Mouse (Mus musculus) liver, embryonic 12.5 days (tissue): ENCODE measurements around the gene Spindoc. TPM values are rescaled to one million over a fixed set of nuclear protein-coding genes. Genes with fewer than 3 reads are reported as not detected.

Source experiments
- ATAC-seq: fragments of 200-750 bp; cut with Nextera tagmentation; 2 replicates; pipeline ENCODE4 v1.8.0; 2017; ENCODE audit warnings: moderate number of reproducible peaks, mild to moderate bottlenecking, moderate library complexity
- H3K27ac ChIP-seq: fragments of 300-500 bp; sonication (generic); 2 replicates; pipeline ENCODE4 v1.5.1; 2016; ENCODE audit warnings: mild to moderate bottlenecking
- H3K27me3 ChIP-seq: fragments of 300-500 bp; sonication (generic); replicated peaks from 2 replicates; pipeline ENCODE4 v1.6.1; 2016; ENCODE audit warnings: mild to moderate bottlenecking, moderate library complexity
- H3K36me3 ChIP-seq: fragments of 300-500 bp; sonication (generic); 2 replicates; pipeline ENCODE4 v1.6.1; 2016; ENCODE audit warnings: mild to moderate bottlenecking, moderate library complexity
- H3K4me1 ChIP-seq: fragments of 300-500 bp; sonication (generic); 2 replicates; pipeline ENCODE4 v1.6.1; 2016
- H3K4me2 ChIP-seq: fragments of 300-500 bp; sonication (generic); 2 replicates; pipeline ENCODE4 v1.6.1; 2016; ENCODE audit warnings: mild to moderate bottlenecking, moderate library complexity
- H3K4me3 ChIP-seq: fragments of 300-500 bp; sonication (generic); 2 replicates; pipeline ENCODE4 v1.5.1; 2016; ENCODE audit warnings: mild to moderate bottlenecking, moderate library complexity
- H3K9ac ChIP-seq: fragments of 300-500 bp; sonication (generic); 2 replicates; pipeline ENCODE4 v1.6.1; 2016; ENCODE audit warnings: mild to moderate bottlenecking, moderate library complexity
- H3K9me3 ChIP-seq: fragments of 300-500 bp; sonication (generic); replicated peaks from 2 replicates; pipeline ENCODE4 v1.6.1; 2016; ENCODE audit warnings: mild to moderate bottlenecking, moderate library complexity
- WGBS: fragments of 180-500 bp; shearing (Covaris S2); methylation state at CpG from one replicate; pipeline ENCODE4 v1.1.7; 2016; ENCODE audit not compliant: insufficient replicate concordance; 5-methylcytosine and 5-hydroxymethylcytosine counted together
- polyA plus RNA-seq: library from polyadenylated mRNA; unstranded; fragments of >200 nt; fragmentation: Nextera tagmentation; extraction: Ambion mirVana; gene quantifications from 2 replicates; pipeline ENCODE4 v1.2.1, GENCODE M21; 2016

The Spindoc gene
- polyA plus RNA-seq, 1 experiment from 2014 or later, result 10.3 TPM

GRCm38 (mm10) chr19:7316822-7317221 is 66.0 kb downstream of the Spindoc start:
- Histone ChIP-seq H3K9me3 (no peaks in the 10 kb centered on the region), H3K4me2 (no peak overlapping the region), H3K36me3 (no peaks in the 10 kb centered on the region), H3K27me3 (no peaks in the 10 kb centered on the region), H3K4me1 (peaks cover 69% of the 10 kb centered on the region), H3K9ac (no peak overlapping the region), H3K4me3 (no peak overlapping the region), H3K27ac (no peak overlapping the region)
- 63% methylated on average over 4 of the region's 4 CpGs for WGBS
- no peak for ATAC-seq

- Histone ChIP-seq H3K36me3 (no peaks in the 10 kb centered on the region), H3K9me3 (no peaks in the 10 kb centered on the region), H3K27me3 (no peaks in the 10 kb centered on the region), H3K9ac (no peak overlapping the region), H3K4me1 (peaks cover 69% of the 10 kb centered on the region), H3K4me3 (no peak overlapping the region), H3K27ac (no peak overlapping the region), H3K4me2 (no peak overlapping the region)
- no peak for ATAC-seq
- WGBS, result 75% methylated on average over 4 of the region's 4 CpGs
Measured at GRCm38 (mm10) chr19:7315587-7315984, 67.2 kb downstream of the Spindoc start.

GRCm38 (mm10) chr19:7314976-7315586 is 67.7 kb downstream of the Spindoc start:
- no peaks in the 10 kb centered on the region for H3K36me3 ChIP-seq
- no peak overlapping the region for H3K27ac ChIP-seq
- peaks cover 69% of the 10 kb centered on the region for H3K4me1 ChIP-seq
- H3K4me3 ChIP-seq, result no peak overlapping the region
- no peaks in the 10 kb centered on the region for H3K9me3 ChIP-seq
- H3K9ac ChIP-seq, result no peak overlapping the region
- 71% methylated on average over 8 of the region's 8 CpGs for WGBS
- H3K27me3 ChIP-seq, result no peaks in the 10 kb centered on the region
- no peak for ATAC-seq
- H3K4me2 ChIP-seq, result no peak overlapping the region

GRCm38 (mm10) chr19:7313660-7314059 is 69.1 kb downstream of the Spindoc start:
- Histone ChIP-seq H3K9me3 (no peaks in the 10 kb centered on the region), H3K9ac (no peak overlapping the region), H3K27ac (no peak overlapping the region), H3K27me3 (no peaks in the 10 kb centered on the region), H3K36me3 (no peaks in the 10 kb centered on the region), H3K4me3 (no peak overlapping the region), H3K4me1 (peaks cover 81% of the 10 kb centered on the region), H3K4me2 (no peak overlapping the region)
- WGBS, result 28% methylated on average over 2 of the region's 2 CpGs
- ATAC-seq, result no peak

GRCm38 (mm10) chr19:7311306-7311705 is 71.5 kb downstream of the Spindoc start:
- no peaks in the 10 kb centered on the region for H3K9me3 ChIP-seq
- peak overlapping the region; percentile 44 for H3K4me2 ChIP-seq
- H3K4me3 ChIP-seq, result no peak overlapping the region
- ATAC-seq, result no peak
- H3K36me3 ChIP-seq, result no peaks in the 10 kb centered on the region
- no peak overlapping the region; the same call in 1 of the 2 replicates for H3K9ac ChIP-seq
- no peaks in the 10 kb centered on the region for H3K27me3 ChIP-seq
- peaks cover 99% of the 10 kb centered on the region for H3K4me1 ChIP-seq
- peak overlapping the region; percentile 55; the same call in 1 of the 2 replicates for H3K27ac ChIP-seq
- 17% methylated on average over 10 of the region's 10 CpGs for WGBS

- Histone ChIP-seq H3K27ac (peak overlapping the region; percentile 53; the same call in 1 of the 2 replicates), H3K9ac (no peak overlapping the region), H3K4me3 (0 out of 2 replicates have a peak overlapping the region, but pooled peaks have one; percentile 6), H3K36me3 (no peaks in the 10 kb centered on the region), H3K27me3 (no peaks in the 10 kb centered on the region), H3K4me1 (peaks cover 99% of the 10 kb centered on the region), H3K9me3 (no peaks in the 10 kb centered on the region), H3K4me2 (peak overlapping the region; percentile 44)
- WGBS, result 14% methylated on average over 5 of the region's 5 CpGs
- peak; percentile 86 for ATAC-seq
Measured at GRCm38 (mm10) chr19:7310704-7311103, 72.1 kb downstream of the Spindoc start.

GRCm38 (mm10) chr19:7309738-7310330 is 73.0 kb downstream of the Spindoc start:
- 53% methylated on average over 2 of the region's 2 CpGs for WGBS
- ATAC-seq, result no peak
- H3K36me3 ChIP-seq, result no peaks in the 10 kb centered on the region
- peak overlapping the region; percentile 53; the same call in 1 of the 2 replicates for H3K27ac ChIP-seq
- no peak overlapping the region for H3K9ac ChIP-seq
- H3K4me1 ChIP-seq, result peaks cover 99% of the 10 kb centered on the region
- no peaks in the 10 kb centered on the region for H3K9me3 ChIP-seq
- H3K4me2 ChIP-seq, result peak overlapping the region; percentile 44; the same call in 1 of the 2 replicates
- H3K27me3 ChIP-seq, result no peaks in the 10 kb centered on the region
- H3K4me3 ChIP-seq, result no peak overlapping the region

- Histone ChIP-seq H3K4me2 (peak overlapping the region; percentile 68), H3K27ac (peak overlapping the region; percentile 74), H3K9me3 (no peaks in the 10 kb centered on the region), H3K4me3 (peak overlapping the region; percentile 32), H3K36me3 (no peaks in the 10 kb centered on the region; the same call in 1 of the 2 replicates), H3K9ac (peak overlapping the region; percentile 37), H3K4me1 (peaks cover 92% of the 10 kb centered on the region), H3K27me3 (no peaks in the 10 kb centered on the region)
- 16% methylated on average over 8 of the region's 8 CpGs for WGBS
- ATAC-seq, result peak; percentile 71
Measured at GRCm38 (mm10) chr19:7307995-7308770, 74.6 kb downstream of the Spindoc start.

GRCm38 (mm10) chr19:7306968-7307367 is 75.8 kb downstream of the Spindoc start:
- Histone ChIP-seq H3K27me3 (no peaks in the 10 kb centered on the region), H3K27ac (peak overlapping the region; percentile 33; the same call in 1 of the 2 replicates), H3K36me3 (peaks cover 7% of the 10 kb centered on the region; the same call in 1 of the 2 replicates), H3K4me1 (peaks cover 93% of the 10 kb centered on the region), H3K4me3 (no peak overlapping the region), H3K9ac (no peak overlapping the region), H3K9me3 (no peaks in the 10 kb centered on the region), H3K4me2 (peak overlapping the region; percentile 68; the same call in 1 of the 2 replicates)
- 57% methylated on average over 3 of the region's 3 CpGs for WGBS
- ATAC-seq, result no peak

GRCm38 (mm10) chr19:7305380-7306310 is 77.1 kb downstream of the Spindoc start:
- Histone ChIP-seq H3K9ac (no peak overlapping the region), H3K4me2 (peak overlapping the region; percentile 12), H3K4me3 (no peak overlapping the region)

GRCm38 (mm10) chr19:7304801-7305200 is 78.0 kb downstream of the Spindoc start:
- H3K9ac ChIP-seq, result no peak overlapping the region
- 73% methylated on average over 2 of the region's 2 CpGs for WGBS
- H3K27ac ChIP-seq, result peak overlapping the region; percentile 31; the same call in 1 of the 2 replicates
- H3K36me3 ChIP-seq, result peaks cover 11% of the 10 kb centered on the region; the same call in 1 of the 2 replicates
- H3K4me2 ChIP-seq, result no peak overlapping the region
- H3K9me3 ChIP-seq, result no peaks in the 10 kb centered on the region
- no peak overlapping the region for H3K4me3 ChIP-seq
- H3K27me3 ChIP-seq, result no peaks in the 10 kb centered on the region
- no peak for ATAC-seq
- peaks cover 75% of the 10 kb centered on the region for H3K4me1 ChIP-seq

More at GRCm38 (mm10) chr19:7305380-7306310, 77.1 kb downstream of the Spindoc start:
- Histone ChIP-seq H3K36me3 (peaks cover 7% of the 10 kb centered on the region; the same call in 1 of the 2 replicates), H3K4me1 (peaks cover 83% of the 10 kb centered on the region), H3K27ac (peak overlapping the region; percentile 31; the same call in 1 of the 2 replicates), H3K9me3 (no peaks in the 10 kb centered on the region), H3K27me3 (no peaks in the 10 kb centered on the region)
- WGBS, result 39% methylated on average over 11 of the region's 11 CpGs
- ATAC-seq, result peak; percentile 22; the same call in 1 of the 2 replicates
